Mouse (Mus musculus) layer of hippocampus, adult 9-10 months (tissue): ENCODE data around the gene Hes1.
"Not testable (repeated sequence)": the region's sequence is repeated elsewhere in the genome, so short reads cannot be mapped to it uniquely, and the experiment has no call there.

Experiments used
- DNase-seq: peaks from one replicate; pipeline ENCODE4 v3.0.0; 2022; ENCODE audit warnings: low spot score

Gene Hes1

DNA sequence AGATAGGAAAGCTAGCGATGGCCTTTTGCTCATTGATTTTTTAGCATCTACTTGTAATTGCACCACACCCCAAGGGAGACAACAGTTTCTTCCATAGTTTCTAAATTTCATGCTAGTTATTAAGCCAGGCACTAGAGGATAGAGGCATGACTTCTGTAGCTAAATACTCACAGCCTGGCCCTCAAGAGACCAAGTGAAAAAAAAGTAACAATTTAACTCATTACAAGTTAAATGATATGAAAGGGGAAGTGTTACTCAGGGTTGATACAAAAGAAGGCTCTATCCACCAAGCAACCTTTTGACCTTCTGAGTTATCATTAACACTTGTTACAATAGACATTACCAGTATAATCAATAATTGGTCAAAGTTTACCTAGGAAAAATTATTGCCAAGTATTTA, 9.1 kb downstream of the Hes1 start:
- no peak for DNase-seq

DNA sequence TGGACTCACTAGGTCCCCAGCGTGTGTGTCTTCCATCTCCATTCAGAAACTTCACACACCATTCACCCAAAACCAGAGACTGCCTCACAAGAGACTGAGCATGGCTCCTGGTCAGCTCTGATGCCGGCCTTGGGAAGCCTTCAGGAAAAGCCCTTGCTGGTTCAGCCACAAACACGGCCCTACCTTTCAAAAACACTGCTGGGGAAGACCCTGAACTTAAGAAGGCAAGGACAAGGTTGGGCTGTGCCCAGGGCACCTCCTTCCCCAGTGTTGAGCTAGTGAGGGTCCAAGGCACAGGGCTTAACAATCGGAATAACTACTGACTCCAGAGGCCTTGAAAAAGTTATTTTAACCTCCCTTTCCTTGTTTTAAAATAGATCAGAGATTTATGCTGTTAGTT, 17.3 kb downstream of the Hes1 start:
- no peak for DNase-seq

DNA sequence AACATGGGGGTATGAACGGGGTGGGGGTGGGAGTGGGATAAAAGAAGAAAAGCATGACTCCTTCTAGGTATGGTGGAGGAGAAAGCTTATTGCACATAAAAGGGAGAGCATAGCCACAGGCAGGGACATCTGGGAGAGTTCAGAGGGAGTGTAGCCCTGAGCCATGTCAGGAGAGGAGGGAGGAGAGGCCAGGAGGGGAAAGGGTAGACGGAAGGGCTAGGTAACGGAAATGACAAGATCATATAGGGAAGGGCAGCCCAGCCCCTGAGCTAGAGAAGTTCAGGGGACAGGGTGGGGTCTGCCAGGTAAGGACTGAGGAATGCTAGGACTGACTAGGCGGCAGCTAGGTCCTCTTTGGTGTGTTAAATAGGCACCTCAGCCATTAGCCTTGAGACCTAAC, 17.8 kb downstream of the Hes1 start:
- DNase-seq = no peak

DNA sequence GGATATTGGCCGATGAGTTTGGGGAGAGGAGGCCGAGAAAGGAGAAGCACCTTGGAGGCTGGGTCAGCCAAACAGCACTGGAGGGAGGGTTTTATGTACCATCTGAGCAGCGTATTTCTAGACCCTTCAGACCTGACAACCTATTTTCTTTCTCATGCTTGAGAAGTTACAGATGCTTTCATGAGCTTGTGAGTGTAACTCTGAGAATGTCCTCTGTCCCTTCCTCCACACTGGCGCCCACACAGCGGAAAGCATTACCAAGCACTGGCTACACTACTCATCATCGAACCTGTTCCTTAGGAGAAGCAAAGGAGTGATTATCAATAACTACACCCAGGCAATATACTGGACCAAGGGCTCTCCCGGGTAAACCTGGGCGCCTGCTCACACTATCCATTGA, 18.8 kb downstream of the Hes1 start:
- DNase-seq = no peak

DNA sequence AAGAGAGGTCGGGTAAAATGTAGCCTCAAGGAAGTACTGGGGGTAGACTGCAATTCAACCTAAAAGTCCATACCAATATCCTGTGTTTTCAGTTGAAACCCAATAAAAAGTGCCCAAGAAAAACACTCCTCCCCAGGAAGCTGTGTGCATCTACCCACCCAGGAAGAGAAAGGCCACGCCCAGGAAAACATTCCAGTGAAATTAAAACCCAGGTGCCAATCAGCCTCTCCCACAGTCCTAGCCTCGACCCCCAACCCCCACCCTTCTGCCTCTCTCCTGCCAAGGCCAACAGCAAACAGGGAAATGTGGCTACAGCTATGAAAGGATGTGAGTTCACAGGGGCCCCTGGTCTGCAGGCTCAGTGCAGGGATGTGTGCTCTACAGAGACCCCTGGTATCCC, 19.4 kb downstream of the Hes1 start:
- no peak for DNase-seq

DNA sequence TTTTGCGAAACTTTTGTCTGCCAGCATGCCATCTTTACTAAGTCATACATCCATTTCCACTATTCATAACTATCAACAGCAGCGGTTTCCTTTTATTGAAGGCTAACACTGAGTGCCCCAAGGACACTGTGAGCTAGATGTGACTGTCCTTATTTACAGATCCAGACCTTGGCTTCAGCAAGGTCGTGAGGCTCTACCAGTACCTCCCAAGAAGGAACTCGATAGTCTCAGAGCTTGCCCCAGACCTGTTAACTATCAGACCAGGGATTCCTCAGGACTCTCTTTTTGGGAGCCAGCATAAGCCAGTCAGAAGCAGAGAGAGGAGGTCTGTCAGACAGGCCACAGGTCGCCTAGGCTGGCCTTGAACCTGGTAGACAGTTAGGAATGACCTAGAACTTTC, 24.5 kb downstream of the Hes1 start:
- DNase-seq = no peak

DNA sequence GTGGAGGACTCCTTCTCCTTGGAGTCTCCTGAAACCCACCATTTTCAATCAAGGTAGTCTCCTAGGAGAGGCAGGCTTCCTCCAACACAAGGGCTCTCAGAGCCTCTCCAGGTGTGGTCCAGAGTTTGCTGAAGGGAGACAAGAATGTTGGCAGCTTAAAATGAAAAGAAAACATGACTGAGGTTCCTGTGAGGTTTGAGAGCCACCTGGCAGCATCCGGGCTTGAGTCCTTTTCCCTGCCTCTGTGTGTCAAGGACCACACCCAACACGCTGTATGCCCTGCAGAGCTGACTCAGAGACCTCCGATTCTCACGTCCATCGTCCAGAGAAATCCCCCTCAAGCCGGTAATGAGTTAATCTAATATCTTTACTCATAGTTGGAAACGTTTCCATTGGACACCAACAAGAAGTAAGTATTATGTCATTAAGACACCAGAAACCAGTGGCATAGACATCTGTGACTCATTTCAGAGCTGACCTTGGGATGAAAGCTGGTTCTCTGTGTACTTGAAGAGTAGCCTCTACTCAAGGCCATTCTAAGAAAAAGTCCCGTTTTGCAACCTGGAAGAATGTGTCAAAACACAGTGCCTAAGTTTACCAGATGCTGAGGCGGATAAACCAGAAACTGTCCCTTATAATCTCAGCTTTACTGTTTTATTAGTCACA, 26.1 kb downstream of the Hes1 start:
- DNase-seq = no peak

DNA sequence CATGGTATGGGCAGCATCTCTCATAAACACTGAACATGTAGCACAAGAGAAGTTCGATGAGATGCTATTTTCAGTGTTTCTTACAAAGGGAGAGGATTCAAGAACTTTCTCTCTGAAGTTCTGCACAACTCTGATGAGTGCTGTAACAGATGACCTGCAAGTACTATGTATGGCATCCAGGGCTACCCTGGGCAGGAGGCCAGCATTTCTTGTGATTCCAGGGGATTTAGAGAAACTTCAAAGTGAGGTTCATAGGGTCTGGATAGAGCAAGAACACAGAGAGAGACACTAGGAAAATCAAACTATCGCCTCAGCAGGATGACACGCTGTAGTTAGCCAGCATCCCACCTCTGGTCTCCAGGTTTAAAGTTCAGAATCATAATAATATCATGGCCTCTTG, 31.9 kb downstream of the Hes1 start:
- DNase-seq = no peak

DNA sequence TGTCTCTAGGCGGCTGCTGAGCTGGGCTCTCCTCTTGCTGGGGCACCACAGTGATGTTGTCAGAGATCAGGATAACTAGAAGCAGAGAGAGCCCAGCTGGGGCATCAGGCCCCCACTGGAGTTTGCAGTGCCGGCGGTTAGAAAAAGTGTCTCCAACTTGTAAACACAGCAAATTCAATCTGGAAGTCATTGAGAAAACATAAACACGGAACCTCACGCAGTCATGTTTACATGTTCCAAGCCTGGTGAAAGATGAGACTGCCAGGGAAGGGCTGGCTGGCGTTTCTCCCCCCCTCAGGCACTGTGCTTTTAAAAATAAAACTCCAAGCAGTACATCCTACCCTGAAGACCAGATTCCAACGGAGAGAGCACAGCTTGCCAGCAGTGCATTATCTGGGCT, 32.3 kb downstream of the Hes1 start:
- no peak for DNase-seq

DNA sequence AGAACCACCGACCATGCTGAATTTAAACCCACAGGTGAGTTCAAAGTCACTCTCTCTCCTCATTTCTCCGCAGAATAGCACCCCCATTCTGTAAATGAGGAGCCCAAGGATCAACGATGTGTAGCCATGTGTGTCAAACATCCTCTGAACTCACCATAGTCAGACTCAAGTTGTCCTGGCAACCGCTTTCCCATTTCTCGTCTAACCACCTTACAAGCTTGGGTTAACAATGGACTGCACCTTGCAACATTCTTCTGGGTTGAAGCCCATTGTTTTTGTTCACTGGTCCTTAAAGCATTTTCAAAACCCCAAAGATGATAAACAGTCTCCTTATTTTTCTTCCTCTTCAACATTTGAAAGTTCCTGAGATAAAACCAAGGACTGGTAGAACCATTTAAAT, 34.9 kb downstream of the Hes1 start:
- no peak for DNase-seq

DNA sequence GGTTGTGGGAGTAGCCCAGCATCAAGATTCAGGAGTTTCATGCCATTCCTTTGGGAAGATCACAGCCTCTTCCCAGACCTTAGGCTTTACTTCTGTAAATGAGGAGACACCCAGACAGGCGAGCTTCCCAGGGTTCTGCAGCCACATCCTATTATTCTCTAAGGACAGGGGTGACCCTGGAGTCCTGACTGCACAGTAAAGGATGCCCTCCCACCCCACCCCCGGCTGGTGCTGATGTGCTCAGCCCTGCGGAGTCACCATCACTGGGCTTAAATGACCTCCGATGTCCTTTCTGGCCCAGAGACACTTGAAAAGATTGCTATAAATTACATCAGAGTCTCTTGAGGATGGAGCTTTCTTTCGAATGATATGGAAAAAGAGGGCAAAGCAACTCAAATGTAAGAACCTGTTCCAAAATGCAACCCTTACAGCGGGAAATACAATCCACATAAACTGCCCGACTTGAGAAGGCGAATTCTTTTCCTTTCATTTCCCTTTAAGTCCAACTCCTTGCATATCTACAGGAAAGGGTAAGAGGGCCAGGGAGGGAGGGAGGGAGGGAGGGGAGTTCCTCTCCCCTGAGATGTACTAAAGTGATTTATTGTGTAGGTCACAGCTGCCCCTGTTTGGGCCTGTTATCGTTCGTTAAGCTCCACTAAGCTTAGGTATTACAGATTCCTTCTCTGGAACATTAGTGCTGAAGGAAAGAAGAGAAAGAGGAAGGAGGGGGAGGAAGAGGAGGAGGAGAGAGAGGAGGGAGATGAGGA, 38.1 kb downstream of the Hes1 start:
- DNase-seq = no peak

DNA sequence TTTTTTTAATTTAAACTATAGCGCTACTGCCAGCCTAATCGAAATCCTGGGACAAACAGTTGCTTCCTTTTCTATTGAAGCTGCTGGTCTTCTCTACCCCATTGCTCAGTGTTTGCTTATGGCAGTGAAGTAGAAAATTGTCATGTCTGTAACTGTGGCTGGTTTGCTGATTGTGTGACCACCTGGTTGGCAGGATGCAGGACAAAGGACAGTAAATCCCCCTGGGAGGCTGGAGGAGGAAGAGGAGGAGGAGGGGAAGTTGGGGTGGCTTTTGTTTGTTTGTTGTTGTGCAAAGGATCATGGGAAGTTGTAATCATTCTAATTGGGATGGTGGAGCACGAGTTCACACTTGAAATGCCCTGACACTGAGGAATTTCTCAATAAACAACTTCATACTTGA, 38.8 kb downstream of the Hes1 start:
- no peak for DNase-seq

DNA sequence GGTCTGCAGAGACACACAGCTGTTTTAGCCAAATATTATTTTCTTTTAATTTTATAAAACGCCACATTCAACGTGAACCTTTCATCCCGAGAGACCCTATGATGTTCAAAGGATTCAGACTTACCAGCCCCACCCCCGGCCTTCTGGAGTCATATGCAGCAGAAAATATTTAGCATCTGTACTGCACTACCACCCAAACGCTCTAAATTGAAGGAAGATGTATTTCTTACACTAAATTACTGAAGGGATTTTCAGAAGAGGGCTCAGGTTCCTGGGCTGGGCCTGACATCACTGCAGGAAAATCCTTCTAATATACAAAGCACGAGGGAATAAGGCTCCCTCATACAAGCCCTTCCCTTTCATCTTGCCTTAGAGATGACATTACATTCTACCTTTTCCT, 39.3 kb downstream of the Hes1 start:
- no peak for DNase-seq

DNA sequence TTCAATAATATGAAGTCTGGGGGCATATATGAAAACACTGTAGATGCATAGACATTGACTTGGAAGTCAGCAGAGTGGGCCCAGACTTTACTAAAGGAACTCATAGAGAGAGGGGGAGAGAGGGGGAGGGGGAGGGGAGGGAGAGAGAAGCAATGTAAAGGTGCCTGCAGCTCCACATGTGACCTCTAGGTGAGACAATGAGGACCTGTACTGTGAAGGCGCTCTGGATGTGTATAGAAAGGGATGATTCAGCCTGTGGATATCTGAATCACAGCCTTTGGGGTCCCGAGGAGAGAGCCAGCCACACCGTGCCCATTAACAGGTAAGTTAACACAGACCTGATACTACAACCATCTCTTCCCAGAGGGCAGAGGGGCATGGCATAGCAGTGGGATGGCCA, 40.2 kb downstream of the Hes1 start:
- DNase-seq = no peak

DNA sequence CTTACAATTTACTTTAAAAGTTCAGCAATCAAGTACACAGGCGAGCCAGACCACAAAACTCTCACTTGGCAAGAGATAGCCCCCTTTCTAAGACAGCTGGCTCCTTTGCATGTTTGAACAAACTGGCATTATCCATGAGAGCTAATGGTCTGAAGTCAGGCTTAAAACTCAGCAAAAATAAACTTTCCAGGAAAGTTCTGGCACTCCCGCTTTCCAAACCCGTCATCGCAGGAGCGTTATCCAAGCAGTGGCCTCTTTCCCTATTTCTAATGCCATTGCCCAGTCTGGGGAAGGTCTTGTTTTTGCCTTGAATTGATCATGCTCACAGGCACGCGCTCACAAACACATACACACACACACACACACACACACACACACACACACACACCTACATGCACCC, 41.3 kb downstream of the Hes1 start:
- DNase-seq = no peak

DNA sequence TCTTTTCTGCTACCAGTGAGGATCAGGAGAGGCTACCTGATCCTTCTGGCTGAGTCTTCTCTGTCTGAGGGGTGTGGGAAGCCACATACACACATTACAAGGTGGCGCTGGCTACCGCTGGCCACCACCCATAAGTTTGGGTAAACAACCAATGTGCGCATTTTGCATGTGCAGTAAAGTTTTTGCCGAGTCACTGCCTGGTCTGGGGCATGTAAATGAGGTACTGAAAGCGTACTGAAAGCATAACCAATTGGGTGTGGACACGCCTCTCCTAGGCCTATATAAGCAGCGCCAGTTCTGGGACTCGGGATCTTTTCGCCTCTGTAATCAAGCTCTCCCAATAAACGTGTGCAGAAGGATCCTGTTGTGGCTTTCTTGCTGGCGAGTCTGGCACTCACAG, 44.0 kb downstream of the Hes1 start:
- not testable (repeated sequence) for DNase-seq

DNA sequence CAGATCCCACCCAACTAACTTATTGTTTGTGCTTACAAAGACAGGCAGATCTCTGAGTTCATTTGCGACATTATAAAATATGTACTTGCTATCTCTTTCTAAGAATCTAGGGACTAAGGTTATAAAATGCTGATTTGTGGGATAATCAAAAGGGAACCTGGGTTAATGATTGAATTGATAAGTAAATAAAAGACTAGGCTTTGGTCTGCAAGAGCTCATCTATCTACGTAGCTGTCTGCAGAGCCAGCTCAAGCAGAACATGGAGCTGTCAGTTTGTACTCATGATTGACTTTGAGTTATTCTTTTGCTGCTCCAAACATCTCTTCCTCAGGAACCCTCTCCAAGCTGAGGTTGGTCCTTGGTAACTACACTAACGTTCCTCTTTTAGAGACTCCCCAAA, 46.3 kb downstream of the Hes1 start:
- no peak for DNase-seq

DNA sequence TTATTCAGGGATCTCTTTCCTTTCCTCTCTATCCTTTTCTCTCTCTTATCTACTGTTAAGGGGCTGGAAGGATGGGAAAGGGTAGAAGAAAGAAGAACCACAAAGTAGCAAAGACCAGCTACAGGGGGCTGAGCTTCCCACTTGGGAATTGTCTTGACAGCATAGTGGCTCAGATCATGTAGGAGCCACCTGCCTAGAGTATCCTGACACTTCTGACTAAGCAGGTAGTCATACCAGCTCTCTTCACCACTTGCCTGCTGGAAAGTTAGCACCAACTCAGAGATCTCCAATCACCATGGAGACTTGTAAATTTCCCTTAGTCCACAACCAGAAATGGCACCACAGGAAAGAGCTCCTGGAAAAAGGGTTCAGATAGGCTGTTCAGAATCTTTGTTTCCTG, 46.9 kb downstream of the Hes1 start:
- DNase-seq = no peak

DNA sequence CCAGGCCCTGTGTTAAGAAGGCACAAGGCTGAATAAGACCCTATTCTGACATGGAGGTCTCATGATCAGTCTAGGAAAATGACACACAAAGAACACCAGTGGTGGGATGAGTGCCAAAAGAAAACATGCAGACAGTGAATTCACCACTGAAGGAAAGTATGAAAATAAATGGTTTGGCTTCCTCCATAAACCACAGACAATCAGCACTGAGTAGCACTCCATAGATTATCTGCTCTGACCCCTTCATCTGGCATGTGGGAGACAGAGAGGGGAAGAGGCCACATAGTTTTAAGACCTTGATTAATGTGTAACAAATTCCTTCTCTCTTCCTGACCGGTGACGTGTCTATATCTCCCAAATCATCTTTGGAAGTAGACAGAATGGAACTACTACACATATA, 47.4 kb downstream of the Hes1 start:
- no peak for DNase-seq

DNA sequence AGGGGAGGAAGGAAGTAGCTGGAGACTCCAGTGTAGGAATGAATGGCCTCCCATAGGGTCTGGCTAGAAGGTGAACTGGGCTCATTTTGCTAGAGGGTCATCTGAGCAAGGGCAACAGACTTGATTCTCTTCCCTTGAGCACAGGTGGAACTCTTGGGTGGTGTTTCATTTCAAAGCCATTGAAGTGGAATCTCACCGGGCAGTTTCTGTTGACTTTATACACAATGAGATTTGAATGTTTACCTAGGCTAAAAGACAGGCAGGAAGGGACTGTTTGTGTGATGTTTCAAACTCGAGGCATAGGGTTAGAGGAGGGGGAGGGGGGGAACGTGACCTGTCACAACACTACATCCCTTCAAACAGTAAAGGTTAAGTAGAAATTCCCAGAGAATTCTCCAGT, 49.0 kb downstream of the Hes1 start:
- DNase-seq = no peak

DNA sequence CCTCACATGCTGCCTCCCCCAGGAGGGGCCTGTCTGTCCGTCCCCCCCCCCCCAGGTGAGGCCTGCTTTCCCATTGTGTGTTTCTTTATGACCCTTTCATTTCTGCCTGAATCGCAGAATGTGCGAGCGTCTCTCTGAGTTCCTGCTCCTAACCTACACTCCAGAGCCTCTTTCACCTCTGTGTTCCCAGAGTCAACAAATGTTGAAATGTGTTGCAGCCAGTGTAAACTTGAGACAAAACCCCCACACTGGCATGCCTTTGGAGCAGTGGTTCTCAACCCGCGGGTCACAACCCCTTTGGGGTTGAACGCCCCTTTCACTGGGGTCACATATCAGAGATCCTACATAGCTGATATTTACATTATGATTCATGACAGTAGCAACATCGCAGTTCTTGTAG, 49.6 kb downstream of the Hes1 start:
- DNase-seq = no peak

DNA sequence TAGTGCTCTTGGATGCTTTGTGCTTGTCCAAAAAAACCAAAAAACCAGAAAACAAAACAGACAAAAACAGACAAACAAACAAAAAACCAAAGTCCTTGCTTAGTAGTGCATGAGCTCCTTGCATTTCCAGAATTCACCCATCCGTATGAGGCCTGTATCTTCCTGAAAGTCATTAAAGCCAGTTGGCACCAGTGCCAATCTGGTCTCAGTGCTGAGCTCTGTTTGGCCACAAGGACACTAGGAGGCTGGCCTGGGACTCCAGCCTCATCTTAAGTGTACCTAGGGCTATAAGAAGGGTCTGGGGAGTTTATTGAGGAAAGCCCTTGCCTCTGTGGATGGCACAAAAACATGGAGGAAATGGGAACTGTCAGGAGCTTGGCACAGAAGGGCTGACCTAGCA, 50.3 kb downstream of the Hes1 start:
- DNase-seq = no peak
